Mouse (Mus musculus) limb, embryonic 13.5 days (tissue): Measurements from ENCODE around the gene Unk. TPM values are rescaled to one million over a fixed set of nuclear protein-coding genes. Genes with fewer than 3 reads are reported as not detected.

Experiments
- ATAC-seq: fragments of 200-750 bp; cut with Nextera tagmentation; 2 replicates; pipeline ENCODE4 v1.8.0; 2017; ENCODE audit warnings: low read depth, moderate number of reproducible peaks, moderate TSS enrichment; ENCODE audit not compliant: low FRiP score
- H3K27ac ChIP-seq: fragments of 300-500 bp; sonication (generic); 2 replicates; pipeline ENCODE4 v1.5.1; 2015; ENCODE audit warnings: inconsistent platforms, mild to moderate bottlenecking, moderate library complexity
- H3K27me3 ChIP-seq: fragments of 300-500 bp; sonication (generic); 2 replicates; pipeline ENCODE4 v1.6.1; 2015; ENCODE audit warnings: mild to moderate bottlenecking, inconsistent platforms
- H3K36me3 ChIP-seq: fragments of 300-500 bp; sonication (generic); 2 replicates; pipeline ENCODE4 v1.6.1; 2015; ENCODE audit warnings: inconsistent platforms, mild to moderate bottlenecking, moderate library complexity
- H3K4me1 ChIP-seq: fragments of 300-500 bp; sonication (generic); 2 replicates; pipeline ENCODE4 v1.6.1; 2015; ENCODE audit warnings: inconsistent platforms
- H3K4me2 ChIP-seq: fragments of 300-500 bp; sonication (generic); replicated peaks from 2 replicates; pipeline ENCODE4 v1.6.1; 2015; ENCODE audit warnings: inconsistent platforms, mild to moderate bottlenecking, moderate library complexity
- H3K4me3 ChIP-seq: fragments of 300-500 bp; sonication (generic); 2 replicates; pipeline ENCODE4 v1.5.1; 2015; ENCODE audit warnings: moderate library complexity, mild to moderate bottlenecking, inconsistent platforms
- H3K9ac ChIP-seq: fragments of 300-500 bp; sonication (generic); 2 replicates; pipeline ENCODE4 v1.6.1; 2015; ENCODE audit warnings: mild to moderate bottlenecking, inconsistent platforms
- H3K9me3 ChIP-seq: fragments of 300-500 bp; sonication (generic); 2 replicates; pipeline ENCODE4 v1.6.1; 2016; ENCODE audit warnings: inconsistent platforms
- WGBS: fragments of 180-500 bp; shearing (Covaris S2); methylation state at CpG from one replicate; pipeline ENCODE4 v1.1.7; 2015; 5-methylcytosine and 5-hydroxymethylcytosine counted together
- polyA plus RNA-seq: library from polyadenylated mRNA; unstranded; fragments of >200 nt; fragmentation: Nextera tagmentation; extraction: Ambion mirVana; gene quantifications from 2 replicates; pipeline ENCODE4 v1.2.1, GENCODE M21; 2015

Gene Unk
- polyA plus RNA-seq, 1 experiment from 2014 or later = 44.8 TPM

DNA sequence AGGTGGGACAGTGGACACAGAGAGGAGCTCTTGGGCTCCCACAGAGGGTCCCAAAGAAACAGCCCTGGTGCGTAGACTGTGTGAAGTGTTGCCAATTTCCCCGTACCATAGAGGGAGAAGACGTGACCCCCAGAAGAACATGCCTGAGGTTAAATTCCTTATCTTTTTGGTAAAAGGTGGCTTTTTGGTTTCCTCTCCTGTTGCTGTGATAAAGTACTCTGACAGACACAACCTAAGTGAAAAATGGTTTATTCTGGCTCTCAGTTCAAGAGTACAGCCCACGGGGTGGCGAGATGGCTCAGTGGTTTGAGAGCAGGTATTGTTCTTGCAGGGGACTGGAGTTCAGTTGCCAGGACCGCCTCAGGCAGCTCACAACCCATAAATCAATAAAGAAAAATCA lies 69.3 kb downstream of the Unk start:
- Histone ChIP-seq H3K4me3 (no peak overlapping the region), H3K27me3 (no peaks in the 10 kb centered on the region), H3K36me3 (no peaks in the 10 kb centered on the region), H3K4me1 (peaks cover 37% of the 10 kb centered on the region), H3K4me2 (no peak overlapping the region), H3K27ac (no peak overlapping the region; the same call in 1 of the 2 replicates), H3K9ac (no peak overlapping the region), H3K9me3 (0 out of 2 replicates have a peak, but pooled peaks cover 5% of the 10 kb centered on the region)
- ATAC-seq = no peak
- WGBS = 87% methylated on average over 6 of the region's 6 CpGs

DNA sequence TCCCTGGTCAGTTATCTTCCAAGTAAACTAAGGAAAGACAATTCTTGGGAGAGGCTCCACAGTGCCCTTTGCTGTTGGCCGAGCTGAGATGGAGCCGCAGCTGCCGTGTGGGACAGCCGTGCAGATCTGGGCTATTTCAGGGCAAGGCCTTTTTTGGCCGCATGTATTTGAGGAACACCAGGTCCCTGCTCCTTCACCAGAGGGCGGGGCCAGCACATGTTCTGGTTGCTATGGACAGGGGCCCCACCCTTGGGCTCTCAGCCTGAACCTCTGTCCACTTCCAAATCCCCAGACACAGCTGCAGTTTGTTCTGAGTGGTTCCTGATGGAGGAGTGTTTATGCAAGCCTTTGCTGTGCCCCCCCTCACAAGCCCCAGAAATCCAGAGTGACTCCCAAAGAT lies 70.3 kb downstream of the Unk start:
- ATAC-seq = peak; percentile 34; the same call in 1 of the 2 replicates
- 77% methylated on average over 6 of the region's 6 CpGs for WGBS
- Histone ChIP-seq H3K27ac (no peak overlapping the region), H3K9ac (no peak overlapping the region), H3K36me3 (no peaks in the 10 kb centered on the region), H3K4me2 (no peak overlapping the region), H3K4me1 (peaks cover 44% of the 10 kb centered on the region), H3K9me3 (0 out of 2 replicates have a peak, but pooled peaks cover 5% of the 10 kb centered on the region), H3K4me3 (no peak overlapping the region), H3K27me3 (peaks cover under 1% of the 10 kb centered on the region; the same call in 1 of the 2 replicates)

DNA sequence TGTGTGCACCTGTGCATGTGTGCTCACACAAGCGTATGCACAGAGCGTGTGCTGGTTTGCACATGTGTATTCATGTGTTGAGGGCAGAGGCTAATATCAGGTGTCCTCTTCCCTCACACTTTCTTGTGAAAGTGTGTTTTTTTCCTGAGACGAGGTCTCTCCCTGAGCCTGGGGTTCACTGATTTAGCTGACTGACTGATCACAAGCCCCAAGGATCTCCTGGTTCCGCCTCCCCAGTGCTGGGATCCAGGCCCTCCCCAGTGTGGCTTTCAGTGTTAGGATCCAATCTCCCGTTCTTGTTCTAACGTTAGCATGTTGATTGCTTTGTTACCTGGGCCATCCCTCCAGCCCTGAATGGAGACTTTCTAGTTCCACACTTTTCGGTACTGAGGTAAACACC lies 70.7 kb downstream of the Unk start:
- H3K27ac ChIP-seq = peak overlapping the region; percentile 80; the same call in 1 of the 2 replicates

DNA sequence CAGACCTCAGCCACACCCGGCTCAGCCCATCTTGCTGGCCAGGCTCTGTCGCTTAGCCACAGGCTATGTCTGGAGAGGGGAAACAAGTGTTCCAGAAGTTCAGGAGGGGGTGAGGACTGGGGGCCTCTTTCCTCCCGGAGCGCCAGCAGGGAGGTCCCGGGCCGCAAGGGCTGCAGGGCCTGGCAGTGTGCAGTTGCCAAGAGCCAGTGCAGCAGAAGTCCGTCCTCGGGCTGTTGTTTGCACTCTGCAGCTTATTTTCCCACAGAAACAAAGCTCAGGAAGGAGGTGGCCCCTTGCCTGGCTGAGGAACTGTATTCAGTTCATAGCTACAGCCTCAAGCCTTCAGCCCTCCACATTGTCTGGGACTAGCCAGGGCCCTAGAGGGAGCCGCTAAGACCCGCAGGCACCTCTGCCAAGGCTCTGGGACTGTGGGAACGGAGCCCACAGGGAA lies 71.8 kb downstream of the Unk start:
- peaks cover 60% of the 10 kb centered on the region for H3K4me1 ChIP-seq
- peak overlapping the region; percentile 57 for H3K9ac ChIP-seq
- 42% methylated on average over 11 of the region's 11 CpGs for WGBS
- H3K4me2 ChIP-seq = peak overlapping the region; percentile 28
- H3K27me3 ChIP-seq = peaks cover 17% of the 10 kb centered on the region
- H3K9me3 ChIP-seq = 0 out of 2 replicates have a peak, but pooled peaks cover under 1% of the 10 kb centered on the region
- H3K36me3 ChIP-seq = no peaks in the 10 kb centered on the region
- H3K4me3 ChIP-seq = no peak overlapping the region
- ATAC-seq = 0 out of 2 replicates have a peak, but pooled peaks have one; percentile 17
- H3K27ac ChIP-seq = peak overlapping the region; percentile 80

More for the DNA sequence above, 70.7 kb downstream of the Unk start:
- H3K27me3 ChIP-seq = peaks cover 5% of the 10 kb centered on the region
- WGBS = 87% methylated on average over 7 of the region's 7 CpGs
- ATAC-seq = no peak
- H3K9me3 ChIP-seq = 0 out of 2 replicates have a peak, but pooled peaks cover 5% of the 10 kb centered on the region
- no peaks in the 10 kb centered on the region for H3K36me3 ChIP-seq
- H3K4me1 ChIP-seq = peaks cover 48% of the 10 kb centered on the region
- H3K4me3 ChIP-seq = no peak overlapping the region
- H3K9ac ChIP-seq = no peak overlapping the region
- H3K4me2 ChIP-seq = no peak overlapping the region

DNA sequence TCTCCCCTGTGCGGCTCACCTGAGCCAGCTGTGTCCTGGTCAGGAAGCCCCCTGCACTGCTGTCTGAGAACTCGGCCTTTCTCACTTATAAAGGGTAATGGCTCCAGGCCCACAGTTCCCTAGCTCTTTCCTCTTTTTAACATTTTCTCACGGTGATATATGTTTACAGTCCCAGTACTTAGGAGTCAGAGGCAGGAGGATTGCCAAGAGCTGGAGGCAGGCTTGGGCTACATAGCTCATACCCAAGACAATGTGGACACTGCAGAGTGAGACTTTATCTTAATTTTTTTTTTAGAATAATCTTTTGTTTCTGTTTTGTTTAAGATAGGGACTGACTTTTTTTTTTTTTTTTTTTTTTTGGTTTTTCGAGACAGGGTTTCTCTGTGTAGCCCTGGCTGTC lies 72.3 kb downstream of the Unk start:
- Histone ChIP-seq H3K4me1 (peaks cover 65% of the 10 kb centered on the region), H3K4me3 (no peak overlapping the region), H3K27ac (peak overlapping the region; percentile 80), H3K9me3 (no peaks in the 10 kb centered on the region), H3K4me2 (peak overlapping the region; percentile 28; the same call in 1 of the 2 replicates), H3K36me3 (no peaks in the 10 kb centered on the region), H3K9ac (peak overlapping the region; percentile 57; the same call in 1 of the 2 replicates), H3K27me3 (peaks cover 22% of the 10 kb centered on the region)
- no peak for ATAC-seq
- WGBS = 39% methylated on average over 3 of the region's 4 CpGs

DNA sequence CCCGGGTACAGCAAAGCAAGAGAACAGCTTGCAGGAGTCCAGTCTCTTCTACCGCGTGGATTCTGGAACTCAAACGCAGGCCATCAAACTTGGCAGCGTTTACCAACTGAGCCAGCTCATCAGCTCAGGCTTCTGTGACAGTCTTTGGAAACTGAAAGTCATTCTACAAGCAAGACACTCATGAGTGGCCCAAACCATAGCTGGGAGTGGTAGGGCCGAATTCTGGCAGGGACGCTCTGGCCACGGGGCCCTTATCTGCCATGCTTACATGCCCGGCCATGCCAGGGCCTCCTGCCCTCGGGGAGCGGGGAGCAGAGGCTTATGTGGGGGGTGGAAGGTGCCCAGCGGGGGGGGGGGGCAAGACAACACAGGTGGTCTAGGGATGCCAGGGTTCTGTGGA lies 73.5 kb downstream of the Unk start:
- Histone ChIP-seq H3K4me1 (peaks cover 76% of the 10 kb centered on the region), H3K36me3 (no peaks in the 10 kb centered on the region), H3K27me3 (peaks cover 33% of the 10 kb centered on the region), H3K4me2 (no peak overlapping the region), H3K4me3 (no peak overlapping the region), H3K9me3 (no peaks in the 10 kb centered on the region), H3K9ac (no peak overlapping the region), H3K27ac (peak overlapping the region; percentile 18; the same call in 1 of the 2 replicates)
- no peak for ATAC-seq
- WGBS = 77% methylated on average over 12 of the region's 12 CpGs

DNA sequence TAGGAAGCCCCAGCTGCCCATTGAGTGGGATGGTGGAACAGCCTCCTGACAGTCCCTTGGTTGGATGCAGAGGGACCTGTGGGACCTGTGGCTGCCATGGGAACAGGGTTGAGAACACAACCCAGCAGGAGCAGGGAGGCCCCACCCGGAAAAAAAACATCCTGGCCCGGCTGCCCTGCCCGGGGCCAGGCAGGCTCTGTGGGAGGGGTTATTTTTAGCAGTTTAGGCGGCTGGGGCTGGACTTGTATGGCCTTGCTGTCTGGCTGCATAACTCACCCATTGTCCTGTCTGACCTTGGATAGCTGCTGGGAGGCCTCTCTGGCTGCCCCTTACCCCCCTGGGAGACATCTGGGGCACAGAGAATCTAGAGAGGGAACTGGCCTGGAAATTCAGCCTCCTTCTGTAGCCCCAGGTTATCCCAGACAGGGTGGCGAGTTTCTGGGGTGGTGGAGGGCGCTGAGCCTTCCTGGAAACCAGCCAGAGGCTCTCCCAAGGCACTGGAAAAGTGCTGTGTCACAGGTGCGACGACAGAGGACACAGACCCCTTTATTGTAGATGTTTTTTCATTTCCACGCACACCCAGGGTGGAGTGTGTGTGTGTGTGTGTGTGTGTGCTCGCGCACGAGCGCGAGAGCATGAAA lies 74.0 kb downstream of the Unk start:
- Histone ChIP-seq H3K4me1 (peaks cover 81% of the 10 kb centered on the region), H3K36me3 (no peaks in the 10 kb centered on the region), H3K27ac (peak overlapping the region; percentile 77), H3K27me3 (peaks cover 38% of the 10 kb centered on the region), H3K4me3 (no peak overlapping the region), H3K9me3 (no peaks in the 10 kb centered on the region), H3K9ac (peak overlapping the region; percentile 51; the same call in 1 of the 2 replicates), H3K4me2 (peak overlapping the region; percentile 27; the same call in 1 of the 2 replicates)
- peak; percentile 67; the same call in 1 of the 2 replicates for ATAC-seq
- 34% methylated on average over 14 of the region's 14 CpGs for WGBS

DNA sequence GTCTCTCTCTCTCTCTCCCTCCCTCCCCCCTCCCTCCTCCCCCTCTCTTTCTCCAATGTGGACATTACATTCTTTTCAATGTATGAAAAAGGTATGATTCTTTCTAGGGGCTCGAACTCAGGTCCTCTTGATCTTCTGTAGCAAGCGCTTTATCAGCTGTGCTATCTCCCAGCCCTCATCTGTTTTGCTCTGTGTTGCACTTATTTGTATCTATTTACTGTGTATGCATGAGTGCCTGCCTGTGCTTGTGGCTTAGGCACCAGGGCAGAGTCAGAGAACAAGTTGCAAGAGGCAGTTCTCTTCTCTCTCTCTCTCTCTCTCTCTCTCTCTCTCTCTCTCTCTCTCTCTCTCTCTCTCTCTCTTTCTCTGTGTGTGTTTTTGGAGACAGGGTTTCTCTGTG lies 74.9 kb downstream of the Unk start:
- Histone ChIP-seq H3K4me1 (peaks cover 87% of the 10 kb centered on the region), H3K9ac (no peak overlapping the region), H3K4me3 (no peak overlapping the region), H3K36me3 (no peaks in the 10 kb centered on the region), H3K9me3 (no peaks in the 10 kb centered on the region), H3K27me3 (peaks cover 48% of the 10 kb centered on the region), H3K27ac (peak overlapping the region; percentile 77; the same call in 1 of the 2 replicates), H3K4me2 (no peak overlapping the region)
- no peak for ATAC-seq
- WGBS = 91% methylated on average over 2 of the region's 2 CpGs

DNA sequence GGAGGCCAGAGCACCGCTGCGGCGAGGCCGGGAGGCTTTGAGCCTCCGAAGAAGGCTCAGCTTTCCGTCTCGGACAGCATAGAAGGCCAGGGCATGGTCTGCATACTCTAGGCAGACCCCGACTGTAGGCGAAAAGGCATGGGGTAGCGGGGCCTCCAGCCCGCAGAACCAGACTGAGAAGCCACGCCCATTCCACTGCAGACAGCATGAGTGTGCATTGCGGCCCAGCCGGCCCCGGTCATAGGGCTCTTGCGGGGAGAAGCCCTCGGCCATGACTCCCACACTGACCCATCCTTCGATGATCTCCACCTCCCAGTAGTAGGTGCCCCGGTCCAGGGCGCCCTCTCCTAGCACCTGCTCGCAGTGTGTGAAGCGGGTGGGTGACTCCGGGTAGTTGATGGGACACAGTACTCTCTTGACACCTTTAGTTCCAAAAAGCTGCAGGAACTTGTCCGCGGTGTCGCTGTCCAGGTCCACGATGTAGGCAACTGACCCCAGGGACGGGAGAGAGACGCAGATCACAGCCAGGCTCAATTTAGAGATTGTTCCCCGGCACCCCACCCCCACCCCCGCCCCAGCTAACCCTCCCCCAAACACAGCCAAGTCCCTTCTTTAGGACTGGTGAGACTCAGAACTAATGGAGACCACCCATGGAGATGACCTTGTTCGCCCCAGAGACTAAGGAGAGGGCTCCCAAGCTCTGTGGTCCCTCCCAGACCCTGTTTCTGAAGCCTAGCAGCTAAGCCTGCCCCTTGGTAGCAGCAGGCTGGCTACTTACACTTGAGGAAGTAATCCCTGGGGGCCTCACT lies 76.2 kb downstream of the Unk start:
- H3K4me2 ChIP-seq = peak overlapping the region; percentile 72
- ATAC-seq = 0 out of 2 replicates have a peak, but pooled peaks have one; percentile 4
- 0 out of 2 replicates have a peak overlapping the region, but pooled peaks have one; percentile 35 for H3K9ac ChIP-seq
- H3K27ac ChIP-seq = no peak overlapping the region
- H3K36me3 ChIP-seq = no peaks in the 10 kb centered on the region
- no peaks in the 10 kb centered on the region for H3K9me3 ChIP-seq
- peaks cover 88% of the 10 kb centered on the region for H3K4me1 ChIP-seq
- peaks cover 61% of the 10 kb centered on the region for H3K27me3 ChIP-seq
- H3K4me3 ChIP-seq = peak overlapping the region; percentile 22
- 22% methylated on average over 32 of the region's 32 CpGs for WGBS

DNA sequence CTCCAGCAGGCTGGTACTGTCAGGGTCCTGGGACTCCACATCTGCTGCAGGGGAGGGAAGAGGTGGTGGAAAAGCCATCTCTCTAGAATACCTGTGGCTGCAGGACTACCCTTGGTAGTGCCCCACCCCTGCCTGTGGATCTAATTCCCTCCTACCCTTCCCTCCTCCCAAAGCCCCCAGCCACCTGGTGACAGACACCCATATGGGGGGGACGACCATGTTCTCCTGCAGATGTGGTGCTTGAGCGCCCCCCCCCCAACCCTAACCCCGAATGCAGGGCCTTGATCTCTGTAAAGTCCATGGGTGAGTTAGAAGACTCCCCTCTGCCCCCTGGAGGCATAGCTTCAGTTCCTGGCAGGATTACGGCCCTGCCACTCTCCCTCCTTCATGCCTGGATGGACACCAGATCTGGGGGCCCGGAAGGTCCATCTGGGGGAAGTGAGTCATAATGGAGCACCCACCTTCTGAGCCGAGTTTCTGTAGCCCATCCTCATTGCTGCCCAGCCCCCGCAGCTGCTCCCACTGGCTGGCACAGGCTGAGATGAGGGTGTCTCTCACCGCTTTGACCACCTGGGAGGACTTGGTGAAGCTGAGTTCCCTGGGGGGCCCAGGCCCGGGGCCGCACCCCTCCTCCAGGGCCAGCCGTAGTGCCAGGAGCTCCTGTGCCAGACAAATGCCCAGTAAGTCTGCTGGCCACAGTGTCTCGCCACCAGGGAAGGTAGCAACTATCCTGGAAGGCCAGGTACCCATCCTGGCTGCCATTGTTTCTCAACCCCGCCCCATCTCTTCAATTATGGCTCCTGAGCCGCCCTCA lies 77.0 kb downstream of the Unk start:
- peak overlapping the region; percentile 72 for H3K4me2 ChIP-seq
- no peak for ATAC-seq
- no peaks in the 10 kb centered on the region for H3K36me3 ChIP-seq
- H3K27me3 ChIP-seq = peaks cover 69% of the 10 kb centered on the region
- H3K9ac ChIP-seq = peak overlapping the region; percentile 73
- peak overlapping the region; percentile 52 for H3K4me3 ChIP-seq
- H3K4me1 ChIP-seq = peaks cover 79% of the 10 kb centered on the region
- H3K9me3 ChIP-seq = no peaks in the 10 kb centered on the region
- WGBS = 18% methylated on average over 14 of the region's 14 CpGs
- H3K27ac ChIP-seq = no peak overlapping the region

DNA sequence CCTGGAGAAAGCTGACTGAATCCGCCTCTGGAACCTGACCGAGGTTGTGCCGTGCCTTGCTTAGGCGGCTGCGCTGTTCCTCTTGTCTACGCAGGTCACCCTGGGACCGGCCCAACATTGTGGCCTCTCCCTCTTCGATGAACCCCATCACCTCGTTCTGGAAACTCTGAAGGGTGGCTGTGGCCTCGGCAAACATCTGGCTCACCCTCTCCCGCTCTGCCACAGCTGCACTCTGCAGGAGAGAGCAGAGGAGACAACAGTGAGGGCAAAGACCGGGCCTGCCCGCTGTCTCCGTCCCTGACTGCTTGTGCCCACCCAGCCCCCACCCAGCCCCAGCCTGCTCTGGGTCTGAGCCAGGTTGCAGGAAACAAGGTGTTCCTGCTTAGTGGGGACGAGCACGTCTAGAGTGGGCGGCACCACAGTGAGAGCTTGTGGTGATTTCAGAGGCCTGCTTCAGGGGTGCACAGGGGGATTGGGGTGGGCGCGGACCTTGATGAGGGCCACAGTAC lies 77.7 kb downstream of the Unk start:
- Histone ChIP-seq H3K27me3 (peaks cover 73% of the 10 kb centered on the region), H3K4me1 (peaks cover 76% of the 10 kb centered on the region), H3K36me3 (no peaks in the 10 kb centered on the region), H3K27ac (no peak overlapping the region; the same call in 1 of the 2 replicates), H3K9me3 (no peaks in the 10 kb centered on the region), H3K4me3 (peak overlapping the region; percentile 52), H3K9ac (peak overlapping the region; percentile 73), H3K4me2 (peak overlapping the region; percentile 72)
- ATAC-seq = no peak
- WGBS = 10% methylated on average over 19 of the region's 19 CpGs
